Comparison of ENCODE assay signal across 16 mouse cellular contexts in the genomic region with DNA sequence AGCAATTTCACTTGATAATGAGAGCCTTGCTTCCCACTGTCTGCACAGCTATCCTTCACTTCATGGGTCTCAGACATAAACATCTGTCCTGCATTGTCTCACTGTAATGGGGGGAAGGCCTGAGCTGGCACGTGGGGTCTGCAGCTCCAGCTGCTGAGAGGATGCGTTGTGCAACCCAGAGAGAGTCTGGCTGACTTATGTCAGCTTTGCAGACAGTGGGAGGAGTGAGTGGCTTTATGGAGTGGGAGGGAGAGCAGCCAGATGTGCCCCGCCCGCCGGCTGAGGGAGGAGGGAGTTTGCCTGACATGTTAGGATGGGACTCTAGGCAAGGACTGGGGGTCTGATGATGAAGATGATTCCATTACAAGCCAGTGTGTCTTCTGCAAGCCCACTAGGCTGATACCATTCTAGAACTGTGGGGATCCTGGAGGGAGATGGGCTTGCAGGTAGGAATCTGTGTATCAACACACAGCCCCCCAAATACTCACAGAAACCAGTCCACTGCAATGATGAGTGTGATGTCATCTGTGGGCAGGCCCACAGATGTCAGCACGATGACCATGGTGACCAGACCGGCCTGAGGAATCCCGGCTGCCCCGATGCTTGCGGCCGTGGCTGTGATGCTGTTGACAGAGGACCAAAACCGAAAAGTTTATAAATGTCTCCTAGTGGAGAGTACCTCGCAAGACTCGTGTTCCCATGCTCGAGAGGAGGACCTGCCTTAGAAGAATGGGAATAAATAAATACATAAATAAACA.
DNase-seq lines count a peak whose midpoint lies in the region; ATAC-seq lines count a peak whose summit lies in the region.
"Had no signal": no experiment of that assay in that cellular context is flagged by ENCODE, and none has a peak within 500 bp of the region (broad histone marks: within the 10 kb centered on the region; RNA-seq: fewer than 3 reads in every experiment).

No protein-coding gene starts in this region.

- no peak overlapping the region for H3K4me2 ChIP-seq in heart, embryonic 16.5 days (ENCODE audit: low read depth, low read length)
- H3K4me2 ChIP-seq: embryonic facial prominence, embryonic 12.5 days; forebrain, embryonic 13.5 days; heart, embryonic 13.5 days; limb, embryonic 12.5 days had no signal

- H3K27ac ChIP-seq in heart, embryonic 16.5 days (ENCODE audit: low read length): no peak overlapping the region
- H3K27ac ChIP-seq: embryonic facial prominence, embryonic 12.5 days; forebrain, embryonic 13.5 days; heart, embryonic 13.5 days; limb, embryonic 12.5 days had no signal

- intact Hi-C loops in heart, postnatal 25 days (cut with DNase I): no loop called here

- no peaks in the 10 kb centered on the region for H3K4me1 ChIP-seq in heart, embryonic 16.5 days (ENCODE audit: control insufficient read depth, insufficient read depth, low read length)
- H3K4me1 ChIP-seq: embryonic facial prominence, embryonic 12.5 days; forebrain, embryonic 13.5 days; heart, embryonic 13.5 days had no signal

- H3K9me3 ChIP-seq in heart, embryonic 16.5 days (replicated peaks; ENCODE audit: control insufficient read depth, low read length): no peaks in the 10 kb centered on the region
- H3K9me3 ChIP-seq: embryonic facial prominence, embryonic 12.5 days; forebrain, embryonic 13.5 days; heart, embryonic 13.5 days; limb, embryonic 12.5 days had no signal

- no peaks in the 10 kb centered on the region for H3K27me3 ChIP-seq in heart, embryonic 16.5 days (ENCODE audit: control insufficient read depth, insufficient read depth, low read length)
- H3K27me3 ChIP-seq: embryonic facial prominence, embryonic 12.5 days; forebrain, embryonic 13.5 days; heart, embryonic 13.5 days; limb, embryonic 12.5 days had no signal

- DNase-seq in heart, postnatal 25 days (ENCODE audit: low spot score): no peak
- DNase-seq in NIH3T3 (ENCODE audit: low read depth) (peak; percentile 56), adipocyte (ENCODE audit: low spot score) (no peak)
- peak; percentile 65 for DNase-seq in heart, postnatal 4 days
- peak; percentile 26 for DNase-seq in lung, postnatal 36 days
- DNase-seq in left cerebral cortex, adult 18-20 months (ENCODE audit: low spot score in 2 of 2): no peak
- no peak for DNase-seq in frontal cortex, postnatal 25 days (ENCODE audit: low spot score in 2 of 2)
- DNase-seq: cerebellum, postnatal 36 days; liver, postnatal 0 days; retina, postnatal 1 day had no signal

- peak; percentile 23; the same call in 1 of the 2 replicates for ATAC-seq in heart, embryonic 16.5 days (replicated peaks; ENCODE audit: extremely low read depth, insufficient read depth, low FRiP score)
- ATAC-seq: forebrain, embryonic 13.5 days; hindbrain, embryonic 16.5 days; liver, postnatal 0 days had no signal

- no peak overlapping the region for H3K4me3 ChIP-seq in heart, embryonic 16.5 days (ENCODE audit: low read length)
- H3K4me3 ChIP-seq: embryonic facial prominence, embryonic 12.5 days; forebrain, embryonic 13.5 days; heart, embryonic 13.5 days; limb, embryonic 12.5 days had no signal

- H3K9ac ChIP-seq in heart, embryonic 16.5 days (ENCODE audit: low read length): no peak overlapping the region
- H3K9ac ChIP-seq: embryonic facial prominence, embryonic 12.5 days; forebrain, embryonic 13.5 days; heart, embryonic 13.5 days; limb, embryonic 12.5 days; liver, postnatal 0 days had no signal

- H3K36me3 ChIP-seq in heart, embryonic 16.5 days (ENCODE audit: control insufficient read depth, insufficient read depth): peaks cover 5% of the 10 kb centered on the region; the same call in 1 of the 2 replicates

- WGBS in heart, embryonic 16.5 days: 72% methylated on average over 15 of the region's 15 CpGs

Comparison
In these comparisons a context has a peak if more than half of its experiments do, and no peak if none do; other contexts are left out.
1. DNase-seq: peak in NIH3T3 (single experiment), heart, postnatal 4 days (single experiment) and lung, postnatal 36 days (single experiment); none in heart, postnatal 25 days (single experiment), left cerebral cortex, adult 18-20 months (0 of 2), adipocyte (single experiment) and frontal cortex, postnatal 25 days (0 of 2).